23 mouse cellular contexts compared by ENCODE assay signal in genomic region chr4:91905111-91905510, GRCm38 (mm10).
DNase-seq lines count a peak whose midpoint lies in the region; ATAC-seq and TF ChIP-seq lines count a peak whose summit lies in the region.
"Had no signal": no experiment of that assay in that cellular context is flagged by ENCODE, and none has a peak within 500 bp of the region (broad histone marks: within the 10 kb centered on the region; RNA-seq: fewer than 3 reads in every experiment).

No protein-coding gene starts in this region.

- H3K4me2 ChIP-seq in midbrain, embryonic 14.5 days (ENCODE audit: low read length) = no peak overlapping the region
- H3K4me2 ChIP-seq in midbrain, postnatal 0 days (ENCODE audit: low read depth, low read length, poor library complexity, severe bottlenecking) = no peak overlapping the region
- H3K4me2 ChIP-seq in midbrain, embryonic 15.5 days = no peak overlapping the region
- H3K4me2 ChIP-seq: embryonic facial prominence, embryonic 13.5 days; embryonic facial prominence, embryonic 15.5 days; forebrain, embryonic 12.5 days had no signal

- no peak for ATAC-seq in midbrain, embryonic 14.5 days (ENCODE audit: low FRiP score, low TSS enrichment)
- 0 out of 2 replicates have a peak, but pooled peaks have one; percentile 52 for ATAC-seq in midbrain, postnatal 0 days (ENCODE audit: low FRiP score)
- ATAC-seq in midbrain, embryonic 15.5 days (replicated peaks) = no peak
- ATAC-seq: forebrain, embryonic 14.5 days; forebrain, embryonic 16.5 days had no signal

- H3K27me3 ChIP-seq in midbrain, embryonic 14.5 days (ENCODE audit: control insufficient read depth, insufficient read depth, low read length) = no peaks in the 10 kb centered on the region
- H3K27me3 ChIP-seq in midbrain, embryonic 10.5 days (ENCODE audit: low read depth, poor library complexity, severe bottlenecking) = no peaks in the 10 kb centered on the region
- H3K27me3 ChIP-seq in midbrain, postnatal 0 days (ENCODE audit: insufficient read depth, low read length) = no peaks in the 10 kb centered on the region
- no peaks in the 10 kb centered on the region for H3K27me3 ChIP-seq in midbrain, embryonic 15.5 days (replicated peaks)
- H3K27me3 ChIP-seq: embryonic facial prominence, embryonic 13.5 days; embryonic facial prominence, embryonic 15.5 days; forebrain, embryonic 12.5 days had no signal

- H3K9me3 ChIP-seq in midbrain, embryonic 14.5 days (ENCODE audit: control insufficient read depth, low read length) = no peaks in the 10 kb centered on the region
- no peaks in the 10 kb centered on the region for H3K9me3 ChIP-seq in midbrain, embryonic 10.5 days (replicated peaks)
- no peaks in the 10 kb centered on the region for H3K9me3 ChIP-seq in midbrain, postnatal 0 days (ENCODE audit: low read length)
- H3K9me3 ChIP-seq in midbrain, embryonic 15.5 days = no peaks in the 10 kb centered on the region
- H3K9me3 ChIP-seq: embryonic facial prominence, embryonic 13.5 days; embryonic facial prominence, embryonic 15.5 days; forebrain, embryonic 10.5 days; forebrain, embryonic 12.5 days had no signal

- H3K36me3 ChIP-seq in midbrain, embryonic 14.5 days (ENCODE audit: control insufficient read depth, insufficient read depth, low read length) = no peaks in the 10 kb centered on the region
- no peaks in the 10 kb centered on the region for H3K36me3 ChIP-seq in midbrain, embryonic 10.5 days
- no peaks in the 10 kb centered on the region for H3K36me3 ChIP-seq in midbrain, postnatal 0 days (ENCODE audit: insufficient read depth, low read length)
- H3K36me3 ChIP-seq in midbrain, embryonic 15.5 days (replicated peaks) = no peaks in the 10 kb centered on the region
- H3K36me3 ChIP-seq: embryonic facial prominence, embryonic 13.5 days; embryonic facial prominence, embryonic 15.5 days; forebrain, embryonic 10.5 days; forebrain, embryonic 12.5 days had no signal

- WGBS in midbrain, embryonic 14.5 days = 68% methylated on average over 1 of the region's 1 CpGs
- 84% methylated on average over 1 of the region's 1 CpGs for WGBS in midbrain, embryonic 10.5 days
- WGBS in midbrain, postnatal 0 days = 53% methylated on average over 1 of the region's 1 CpGs
- 60% methylated on average over 1 of the region's 1 CpGs for WGBS in midbrain, embryonic 15.5 days

- 0 out of 2 replicates have a peak, but pooled peaks cover 2% of the 10 kb centered on the region for H3K4me1 ChIP-seq in midbrain, embryonic 14.5 days (ENCODE audit: control insufficient read depth, insufficient read depth, low read length)
- no peaks in the 10 kb centered on the region for H3K4me1 ChIP-seq in midbrain, embryonic 10.5 days
- no peaks in the 10 kb centered on the region for H3K4me1 ChIP-seq in midbrain, postnatal 0 days (ENCODE audit: insufficient read depth, low read length)
- 0 out of 2 replicates have a peak, but pooled peaks cover 3% of the 10 kb centered on the region for H3K4me1 ChIP-seq in midbrain, embryonic 15.5 days
- H3K4me1 ChIP-seq: embryonic facial prominence, embryonic 13.5 days; embryonic facial prominence, embryonic 15.5 days; forebrain, embryonic 10.5 days; forebrain, embryonic 12.5 days had no signal

- no peak overlapping the region for H3K4me3 ChIP-seq in midbrain, embryonic 14.5 days (replicated peaks; ENCODE audit: low read depth, low read length)
- H3K4me3 ChIP-seq in midbrain, embryonic 10.5 days = no peak overlapping the region
- H3K4me3 ChIP-seq in midbrain, postnatal 0 days (ENCODE audit: low read depth, low read length) = no peak overlapping the region
- no peak overlapping the region for H3K4me3 ChIP-seq in midbrain, embryonic 15.5 days
- H3K4me3 ChIP-seq: embryonic facial prominence, embryonic 13.5 days; embryonic facial prominence, embryonic 15.5 days; erythroblast, embryonic 14.5 days; forebrain, embryonic 10.5 days; forebrain, embryonic 12.5 days had no signal

- peak; percentile 17 for DNase-seq in midbrain, embryonic 14.5 days
- no peak for DNase-seq in midbrain, embryonic 10.5 days (ENCODE audit: low spot score)
- no peak for DNase-seq in midbrain, postnatal 0 days (ENCODE audit: low spot score)
- DNase-seq in retina, embryonic 14.5 days (ENCODE audit: low spot score) = peak; percentile 7
- no peak for DNase-seq in layer of hippocampus, postnatal 36 days
- no peak for DNase-seq in cerebellum, postnatal 10 days
- DNase-seq: adrenal gland, adult 2 months; adrenal gland, postnatal 10 days; adrenal gland, postnatal 25 days; cerebellum, adult 11-12 months; cerebellum, adult 2 months; cerebellum, adult 9-10 months; cerebellum, postnatal 14 days; cerebellum, postnatal 36 days; embryo, embryonic 11 days had no signal

- no peak for TF ChIP-seq CTCF in midbrain, postnatal 0 days (IDR thresholded peaks at IDR 0.05)

- no peak overlapping the region for H3K27ac ChIP-seq in midbrain, embryonic 14.5 days (replicated peaks; ENCODE audit: low read depth, low read length)
- H3K27ac ChIP-seq in midbrain, embryonic 10.5 days (replicated peaks) = no peak overlapping the region
- no peak overlapping the region for H3K27ac ChIP-seq in midbrain, postnatal 0 days (ENCODE audit: low read depth, low read length)
- H3K27ac ChIP-seq in midbrain, embryonic 15.5 days = no peak overlapping the region
- H3K27ac ChIP-seq: embryonic facial prominence, embryonic 13.5 days; embryonic facial prominence, embryonic 15.5 days; forebrain, embryonic 10.5 days; forebrain, embryonic 12.5 days had no signal

- no peak overlapping the region for H3K9ac ChIP-seq in midbrain, embryonic 14.5 days (replicated peaks; ENCODE audit: low read length)
- no peak overlapping the region for H3K9ac ChIP-seq in midbrain, postnatal 0 days (replicated peaks; ENCODE audit: low read length, poor library complexity, severe bottlenecking)
- H3K9ac ChIP-seq in midbrain, embryonic 15.5 days = no peak overlapping the region
- H3K9ac ChIP-seq: embryonic facial prominence, embryonic 13.5 days; embryonic facial prominence, embryonic 15.5 days; forebrain, embryonic 12.5 days had no signal

Comparison
In these comparisons a context has a peak if more than half of its experiments do, and no peak if none do; other contexts are left out.
1. DNase-seq: peak in midbrain, embryonic 14.5 days (single experiment) and retina, embryonic 14.5 days (single experiment); none in midbrain, embryonic 10.5 days (single experiment), midbrain, postnatal 0 days (single experiment), layer of hippocampus, postnatal 36 days (0 of 2) and cerebellum, postnatal 10 days (0 of 2).